Mouse (Mus musculus) Patski (cell line): ENCODE measurements around the gene Ica1. TPM values are rescaled to one million over a fixed set of nuclear protein-coding genes. Genes with fewer than 3 reads are reported as not detected.

Experiments used
- ATAC-seq: fragments of 100-300 bp; one replicate; pipeline ENCODE4 v1.8.0; 2021
- CTCF ChIA-PET: fragments of 350-600 bp; sonication (Branson Sonifier 250); formaldehyde crosslinking; loops from one replicate; lab custom pipeline; 2022; ENCODE audit warnings: inconsistent platforms; lab: Charles Lee
- POLR2A ChIA-PET: fragments of 350-600 bp; sonication (Branson Sonifier 250); formaldehyde crosslinking; loops from one replicate; lab custom pipeline; 2022; ENCODE audit warnings: antibody characterized with exemption, inconsistent platforms; lab: Charles Lee
- DNase-seq: peaks from one replicate; pipeline ENCODE4 v3.0.0-alpha.2; 2011; ENCODE audit warnings: low read depth, low spot score
- H3K27me3 ChIP-seq: fragments of 371-371 bp; one replicate; pipeline ENCODE4 v1.5.1; 2021
- CTCF ChIP-seq: fragments of 100-300 bp; IDR thresholded peaks from one replicate; pipeline ENCODE4 v1.5.1; 2021
- in situ Hi-C: fragments of 300-500 bp; cut with MboI; formaldehyde crosslinking; loops from 3 replicates; pipeline ENCODE4 v1.11.1; 2018; ENCODE audit warnings: low pct_unique_long_range_greater_than_20kb, mixed read lengths
- polyA plus RNA-seq: library from polyadenylated mRNA; unstranded; gene quantifications from one replicate; pipeline ENCODE4 v1.2.3, GENCODE M21; 2021

Gene Ica1
- polyA plus RNA-seq, 1 experiment from 2014 or later: 4.7 TPM

DNA sequence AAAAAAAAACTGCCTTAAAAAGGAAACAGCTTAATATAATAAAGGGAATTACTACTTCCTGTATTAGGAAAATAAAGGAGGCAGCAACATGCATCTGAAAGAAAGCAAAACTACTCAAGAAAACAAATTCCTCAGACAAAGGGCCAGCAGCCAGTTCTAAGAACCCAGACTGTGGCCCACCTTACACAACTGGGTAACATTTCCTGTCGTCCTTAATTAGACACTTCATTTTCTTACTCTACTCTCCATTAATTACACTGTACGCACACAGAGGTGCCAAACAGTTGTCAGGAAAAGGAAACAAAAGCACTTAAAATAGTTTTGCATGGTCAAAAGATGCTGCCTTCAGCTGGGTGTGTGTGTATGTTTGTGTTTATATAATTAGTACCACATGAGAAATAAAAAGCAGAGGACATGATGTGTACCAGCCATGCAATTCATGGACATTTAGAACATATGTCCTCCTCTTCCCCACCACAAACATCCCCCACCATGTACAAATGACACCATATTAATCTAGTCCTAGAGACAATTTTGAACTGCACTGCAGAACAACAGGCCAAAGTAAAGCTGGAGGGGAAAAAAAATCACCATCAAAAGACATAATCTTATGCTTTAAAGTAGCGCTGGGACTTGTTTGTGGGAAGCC lies 115.1 kb downstream of the Ica1 start:
- in situ Hi-C loops: no loop called here
- DNase-seq: no peak
- H3K27me3 ChIP-seq: no peaks in the 10 kb centered on the region
- TF ChIP-seq CTCF: no peak
- ATAC-seq: no peak
- POLR2A ChIA-PET: no interaction called here
- CTCF ChIA-PET: interaction anchor here (1.9 kb wide), 1 partner anchor 11 kb away, joined by 5 read pairs; no protein-coding TSS in a partner anchor

DNA sequence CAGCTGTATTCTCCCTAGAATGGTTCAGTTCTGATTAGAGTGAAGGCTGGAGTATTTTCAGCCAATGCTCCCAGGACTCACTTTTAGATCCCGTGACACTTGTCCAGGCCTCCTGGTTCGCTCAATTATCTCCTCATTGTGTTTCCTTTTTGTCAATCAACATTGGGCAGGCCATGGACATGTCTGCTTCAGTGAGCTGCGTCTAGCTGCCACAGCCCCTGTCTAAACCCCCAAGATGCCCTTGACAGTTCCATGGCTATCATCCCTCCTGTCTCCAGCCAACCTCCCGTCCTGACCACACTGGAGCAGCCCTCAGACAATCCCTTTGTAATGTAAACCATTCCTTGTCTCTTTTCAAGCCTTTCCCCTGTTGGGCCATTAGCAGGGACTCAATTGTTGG lies 116.9 kb downstream of the Ica1 start:
- ATAC-seq: no peak
- ChIA-PET POLR2A (no interaction called here), CTCF (no interaction called here)
- DNase-seq: no peak
- TF ChIP-seq CTCF: no peak
- in situ Hi-C loops: no loop called here
- H3K27me3 ChIP-seq: no peaks in the 10 kb centered on the region

DNA sequence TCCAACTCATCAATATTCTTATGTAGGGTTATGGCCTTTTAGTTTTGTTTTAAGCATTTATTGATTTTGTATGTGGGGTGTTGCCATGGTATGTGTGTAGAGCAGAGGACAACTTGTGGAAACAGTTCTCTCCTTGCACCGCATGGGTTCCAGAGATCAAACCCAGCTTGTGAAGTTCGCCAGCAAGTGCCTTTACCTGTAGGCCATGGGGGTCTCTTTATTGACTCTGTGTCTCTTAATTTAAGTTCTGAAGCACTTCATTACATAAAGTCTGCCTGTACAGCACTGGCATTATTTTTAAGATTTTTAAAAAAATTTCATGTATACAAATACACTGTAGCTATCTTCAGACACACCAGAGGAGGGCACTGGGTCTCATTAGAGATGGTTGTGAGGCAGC lies 118.2 kb downstream of the Ica1 start:
- ATAC-seq (no peak), DNase-seq (no peak)
- POLR2A ChIA-PET: no interaction called here
- in situ Hi-C loops: no loop called here
- CTCF ChIA-PET: no interaction called here
- TF ChIP-seq CTCF: no peak
- no peaks in the 10 kb centered on the region for H3K27me3 ChIP-seq

DNA sequence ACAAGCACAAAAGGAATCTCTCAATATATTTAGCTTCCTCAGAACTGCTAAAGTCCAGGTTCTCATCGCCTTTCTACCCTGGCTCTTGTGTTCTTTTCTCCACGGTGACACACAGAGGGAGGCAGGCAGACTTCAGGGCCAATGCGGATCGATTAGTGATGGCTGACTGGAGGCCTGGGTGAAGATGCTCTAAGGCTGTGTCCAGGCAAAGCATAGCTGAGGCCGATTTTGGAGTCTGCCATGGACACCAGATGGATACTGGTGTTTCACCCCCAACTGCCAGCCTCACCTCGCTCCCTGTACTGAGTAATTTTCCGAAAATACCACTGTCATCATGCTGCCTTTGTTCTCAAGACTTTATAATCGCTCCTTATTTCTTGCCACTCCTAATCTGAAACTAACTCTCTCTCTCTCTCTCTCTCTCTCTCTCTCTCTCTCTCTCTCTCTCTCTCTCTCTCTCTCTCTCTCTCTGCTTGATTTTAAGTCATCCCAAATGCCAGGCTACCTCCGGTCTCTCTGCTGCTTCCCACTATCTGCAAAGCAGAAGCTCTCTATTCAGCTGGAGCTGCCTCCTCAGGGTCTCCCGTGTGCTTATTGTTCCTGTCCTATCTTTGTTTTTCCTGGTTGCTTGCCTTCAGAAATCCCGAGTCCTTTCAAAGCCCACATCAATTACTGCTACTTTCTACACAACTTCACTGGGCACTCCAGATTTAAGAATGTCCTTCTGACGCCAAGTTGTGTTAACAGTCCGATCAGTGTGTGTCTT lies 118.9 kb downstream of the Ica1 start:
- no peaks in the 10 kb centered on the region for H3K27me3 ChIP-seq
- no peak for DNase-seq
- in situ Hi-C loops: no loop called here
- ChIA-PET POLR2A (no interaction called here), CTCF (interaction anchor here (1.4 kb wide), 1 partner anchor 9 kb away, joined by 4 read pairs; no protein-coding TSS in a partner anchor)
- no peak for TF ChIP-seq CTCF
- ATAC-seq: no peak

DNA sequence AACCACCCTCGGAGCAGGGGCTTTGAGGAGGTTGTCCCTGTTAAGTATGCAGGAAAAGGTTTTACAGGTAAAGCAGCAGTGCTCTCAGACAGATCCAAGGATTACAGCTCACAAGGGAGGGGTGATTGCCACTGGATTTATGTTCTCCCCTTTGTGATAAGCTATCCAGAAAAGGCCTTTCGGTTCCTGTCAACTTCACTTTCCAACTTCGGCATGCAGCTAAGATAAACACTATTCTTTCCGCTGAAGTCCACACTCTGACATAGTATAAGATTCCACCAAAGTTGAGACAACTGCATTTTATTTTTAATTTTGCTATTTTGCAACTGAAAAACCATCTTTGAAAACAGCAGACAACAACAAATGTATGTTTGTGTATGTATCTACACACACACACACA lies 119.9 kb downstream of the Ica1 start:
- no peak for ATAC-seq
- DNase-seq: no peak
- ChIA-PET POLR2A (no interaction called here), CTCF (interaction anchor here (1.4 kb wide), 1 partner anchor 10 kb away, joined by 4 read pairs; no protein-coding TSS in a partner anchor)
- in situ Hi-C loops: no loop called here
- H3K27me3 ChIP-seq: no peaks in the 10 kb centered on the region
- no peak for TF ChIP-seq CTCF

DNA sequence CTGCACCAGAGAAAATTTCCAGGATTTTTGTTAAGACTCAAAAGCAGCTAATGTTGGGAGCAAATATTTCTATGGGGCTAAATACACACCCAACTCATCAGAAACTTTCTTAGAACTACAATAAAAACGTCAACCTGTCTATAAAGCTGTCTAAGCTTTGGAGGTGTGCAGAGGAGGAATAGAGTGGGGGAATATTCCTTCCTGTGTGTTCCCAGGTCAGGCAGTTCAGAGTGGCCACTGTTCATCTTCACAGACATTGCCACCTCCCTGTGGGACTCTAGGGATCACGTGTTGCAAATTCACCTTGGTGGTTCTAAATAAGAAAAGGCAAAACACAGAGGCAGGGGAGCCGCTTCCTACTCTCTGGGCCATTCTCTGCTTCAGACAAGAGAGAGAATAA lies 120.8 kb downstream of the Ica1 start:
- POLR2A ChIA-PET: no interaction called here
- ATAC-seq (no peak), DNase-seq (no peak)
- no peak for TF ChIP-seq CTCF
- in situ Hi-C loops: no loop called here
- CTCF ChIA-PET: no interaction called here
- no peaks in the 10 kb centered on the region for H3K27me3 ChIP-seq

DNA sequence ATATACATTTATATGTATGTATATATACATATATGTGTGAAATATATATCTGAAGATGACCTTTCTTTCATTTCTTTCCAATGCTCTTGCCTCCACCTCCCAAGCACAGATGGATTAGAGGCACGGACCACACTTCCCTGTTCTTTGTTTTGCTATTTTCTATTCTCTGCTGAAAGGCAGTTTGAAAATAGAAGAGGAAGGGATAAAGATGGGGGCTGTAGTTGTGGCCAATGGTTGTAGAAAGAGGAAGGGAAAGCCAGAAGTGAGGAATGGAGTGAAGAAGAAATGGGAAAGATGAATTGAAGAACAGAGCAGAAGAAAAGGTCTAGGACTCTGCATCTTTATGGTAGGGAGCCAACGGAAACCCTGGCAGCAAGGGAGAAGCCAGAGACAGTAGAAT lies 122.8 kb downstream of the Ica1 start:
- ChIA-PET POLR2A (no interaction called here), CTCF (no interaction called here)
- in situ Hi-C loops: no loop called here
- H3K27me3 ChIP-seq: no peaks in the 10 kb centered on the region
- TF ChIP-seq CTCF: no peak
- ATAC-seq: no peak
- no peak for DNase-seq

DNA sequence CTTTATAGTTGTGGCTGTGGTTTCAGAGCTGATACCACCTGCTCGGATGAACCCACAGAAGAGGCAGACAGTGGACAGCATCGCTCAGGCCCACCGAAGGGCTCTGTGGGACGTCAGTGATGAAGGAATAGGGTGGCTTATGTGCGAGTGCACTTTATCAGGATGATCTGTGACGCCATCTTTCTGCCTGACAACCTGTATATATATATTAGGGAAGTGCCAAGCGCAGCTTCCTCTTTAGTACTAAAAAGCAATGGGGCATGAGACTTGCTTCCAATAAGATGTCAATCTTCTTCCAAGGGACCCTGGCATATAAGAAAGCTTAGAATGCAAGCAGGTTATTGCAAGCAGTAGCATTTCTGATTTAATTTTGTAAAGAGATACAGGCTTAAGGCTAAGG lies 127.9 kb downstream of the Ica1 start:
- no peak for ATAC-seq
- H3K27me3 ChIP-seq: no peaks in the 10 kb centered on the region
- no peak for TF ChIP-seq CTCF
- CTCF ChIA-PET: interaction anchor here (1.3 to 1.5 kb wide), 2 partner anchors 12 to 955 kb away, joined by 3 to 5 read pairs; no protein-coding TSS in a partner anchor
- no peak for DNase-seq
- in situ Hi-C loops: no loop called here
- POLR2A ChIA-PET: no interaction called here

DNA sequence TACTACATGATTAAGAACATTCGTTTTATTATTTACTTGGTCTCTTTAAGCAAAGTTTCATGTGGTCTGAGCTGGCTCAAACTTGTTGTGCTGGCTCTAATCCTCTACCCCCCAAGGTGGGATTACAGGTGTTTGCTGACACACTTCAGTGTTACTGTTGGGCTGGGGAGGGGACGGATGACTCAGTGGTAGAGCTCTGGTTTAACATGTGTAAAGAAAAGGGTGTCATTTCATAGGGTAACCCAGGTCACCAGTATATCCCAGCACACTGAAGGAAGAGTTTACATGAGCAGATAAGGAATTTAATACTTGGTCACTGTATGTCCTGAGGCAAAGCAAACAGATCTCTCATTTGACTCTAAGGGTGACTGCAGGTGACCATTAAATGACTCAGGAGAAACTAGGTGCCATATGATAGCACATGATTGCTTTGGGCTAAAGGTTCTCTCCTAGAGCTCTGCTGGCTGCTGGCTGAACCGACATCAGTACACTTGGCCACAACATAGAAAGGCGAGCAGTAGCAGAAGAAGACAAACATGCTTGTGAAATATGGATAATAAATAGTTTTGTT lies 128.9 kb downstream of the Ica1 start:
- POLR2A ChIA-PET: interaction anchor here (0.6 kb wide), 1 partner anchor 41 kb away, joined by 6 read pairs; no protein-coding TSS in a partner anchor
- no peak for DNase-seq
- no peaks in the 10 kb centered on the region for H3K27me3 ChIP-seq
- CTCF ChIA-PET: interaction anchor here (1.3 to 1.5 kb wide), 2 partner anchors 11 to 954 kb away, joined by 3 to 5 read pairs; no protein-coding TSS in a partner anchor
- no peak for ATAC-seq
- in situ Hi-C loops: no loop called here
- no peak for TF ChIP-seq CTCF

DNA sequence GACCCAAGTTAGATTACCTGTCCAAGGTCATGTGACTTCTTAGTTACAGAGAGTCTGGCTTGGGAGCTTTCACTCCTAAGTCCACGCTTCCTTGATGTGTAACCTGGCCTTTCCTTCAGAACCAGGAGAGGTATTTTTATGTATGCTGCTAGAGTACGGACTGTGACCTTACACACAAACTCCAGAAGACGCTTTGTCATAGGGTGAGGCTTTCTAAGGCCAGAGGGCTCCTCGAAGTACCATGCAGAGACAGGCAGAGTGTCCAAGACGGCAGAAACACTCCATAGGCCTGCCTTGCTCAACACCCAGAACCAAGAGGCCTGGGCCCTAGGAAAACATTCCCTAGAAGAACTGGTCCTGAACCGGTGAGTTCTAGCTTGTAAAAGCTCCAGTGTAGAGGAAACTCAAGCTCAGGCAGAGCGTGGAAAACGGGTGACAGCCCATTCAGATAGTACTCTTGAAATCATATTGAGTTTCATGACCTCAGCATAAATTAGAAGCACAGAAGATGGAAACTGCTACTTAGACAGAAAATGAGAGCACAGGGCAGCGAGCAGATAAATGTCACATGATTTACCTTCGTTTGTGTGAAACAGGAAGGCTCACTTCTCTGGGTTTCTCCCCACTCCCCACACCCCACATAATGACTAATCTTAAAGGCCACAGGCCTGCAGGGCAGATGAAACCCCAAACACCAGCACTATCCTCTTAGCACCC lies 129.9 kb downstream of the Ica1 start:
- ATAC-seq: peak; percentile 74
- CTCF ChIA-PET: no interaction called here
- H3K27me3 ChIP-seq: no peaks in the 10 kb centered on the region
- POLR2A ChIA-PET: no interaction called here
- no peak for DNase-seq
- in situ Hi-C loops: no loop called here
- no peak for TF ChIP-seq CTCF
